Mouse (Mus musculus): Measurements from ENCODE around the gene Tnfrsf9.
A peak's percentile ranks its signal among the peaks of the same experiment; 100 is the strongest.
"Not testable (repeated sequence)": the region's sequence is repeated elsewhere in the genome, so short reads cannot be mapped to it uniquely, and the experiment has no call there.

Tnfrsf9 gene

DNA sequence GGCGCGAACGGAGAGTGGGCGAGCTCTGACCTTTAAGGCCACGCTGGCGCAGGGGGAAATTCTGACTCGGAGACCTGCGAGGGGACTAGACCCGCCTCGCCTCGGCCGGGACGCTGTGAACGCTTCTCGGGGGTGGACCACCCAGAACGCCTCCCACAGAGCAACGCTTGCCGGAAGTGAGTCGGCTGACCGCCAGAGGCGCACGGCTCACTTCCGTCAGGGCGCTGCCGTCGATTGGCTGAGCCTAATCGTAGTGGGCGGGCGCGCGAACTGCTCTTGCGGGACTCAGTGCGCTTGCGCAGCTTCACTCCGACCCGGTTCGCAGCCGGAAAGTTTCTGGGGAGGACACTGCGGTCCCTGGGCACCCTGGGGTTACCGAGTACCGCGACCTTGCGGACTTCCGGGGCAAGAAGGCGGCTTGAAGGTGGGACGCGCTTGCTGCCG, at the start of gene Tnfrsf9, which contains the start of gene Park7:
Gene Tnfrsf9 (plus strand): TSS at position 273 of the 444 bp plus-strand sequence.
Gene Park7 (minus strand): TSS at position 148 of the 444 bp plus-strand sequence.
- peak; percentile 85 to 93 for DNase-seq (ENCODE audit: low spot score in 2 of 2)

DNA sequence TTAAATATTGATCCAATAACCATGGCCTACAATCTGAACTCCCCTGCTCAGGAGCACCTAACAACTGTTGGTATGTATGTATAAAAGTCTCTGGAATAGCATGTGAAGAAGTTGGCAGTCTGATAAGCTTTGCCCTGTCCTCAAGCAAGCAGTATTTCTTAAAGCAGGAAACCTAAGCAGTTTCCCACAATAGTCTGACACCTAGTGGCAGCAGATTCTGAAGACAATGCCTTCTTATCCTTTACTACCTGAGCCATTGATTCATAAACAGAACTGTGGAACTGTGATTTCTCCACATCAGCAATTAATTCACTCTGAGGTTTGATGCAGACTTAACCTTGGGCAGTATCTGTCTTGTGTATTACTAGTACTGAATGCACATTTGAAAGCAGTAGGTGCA, 49.0 kb upstream of the Tnfrsf9 start:
- DNase-seq (ENCODE audit: low spot score in 2 of 2), result no peak

DNA sequence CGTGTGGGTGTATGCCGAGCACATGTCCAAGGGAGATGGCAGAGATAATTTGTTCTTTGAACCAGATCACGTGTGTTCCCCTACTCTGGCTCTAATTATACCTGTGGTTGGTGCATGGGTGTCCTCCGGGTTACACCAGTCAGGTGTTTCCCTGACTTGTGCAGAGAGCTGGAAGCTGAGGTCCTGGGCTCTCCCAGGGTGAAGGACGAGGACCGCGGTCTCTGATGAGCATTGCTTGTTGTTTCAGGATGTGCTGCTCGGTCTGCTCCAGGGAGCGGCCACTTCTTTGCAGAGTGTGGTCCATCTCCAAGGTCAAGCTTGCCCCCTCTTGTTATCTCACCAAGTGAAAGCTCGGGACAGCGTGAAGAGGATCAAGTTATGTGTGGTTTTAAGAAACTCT, 48.3 kb upstream of the Tnfrsf9 start:
- DNase-seq (ENCODE audit: low spot score in 2 of 2), result no peak

DNA sequence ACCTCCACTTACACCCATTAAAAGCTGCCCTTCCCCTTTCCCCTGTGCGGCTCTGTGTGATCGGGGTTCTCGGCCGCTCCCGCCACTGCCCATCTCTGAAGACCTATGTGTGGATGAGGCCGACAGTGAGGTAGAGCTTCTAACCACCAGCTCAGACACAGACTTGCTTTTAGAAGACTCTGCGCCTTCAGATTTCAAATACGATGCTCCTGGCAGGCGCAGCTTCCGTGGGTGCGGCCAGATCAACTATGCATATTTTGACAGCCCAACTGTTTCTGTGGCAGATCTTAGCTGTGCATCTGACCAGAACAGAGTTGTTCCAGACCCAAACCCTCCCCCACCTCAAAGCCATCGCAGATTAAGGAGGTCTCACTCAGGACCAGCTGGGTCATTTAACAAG, 47.9 kb upstream of the Tnfrsf9 start:
- DNase-seq (ENCODE audit: low spot score in 2 of 2), result no peak

DNA sequence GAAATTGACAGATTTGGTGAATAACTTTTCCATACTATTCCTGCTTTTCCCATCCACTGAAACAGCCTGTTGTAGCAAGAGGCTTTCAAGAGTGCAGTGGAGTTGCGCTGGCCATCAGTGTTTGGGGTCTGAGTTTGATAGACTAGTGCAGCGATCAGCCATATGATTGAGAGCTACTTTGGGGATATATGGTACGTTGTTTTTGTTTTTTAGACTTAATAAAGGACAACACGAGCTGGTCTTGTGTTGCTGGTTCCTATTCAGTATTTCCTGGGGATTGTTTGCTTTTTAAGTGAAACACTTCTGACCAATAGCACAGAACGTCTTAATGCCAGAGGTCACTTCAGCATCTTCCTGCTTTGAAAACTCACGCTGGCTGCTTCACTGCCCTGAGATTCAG, 46.2 kb upstream of the Tnfrsf9 start:
- no peak for DNase-seq (ENCODE audit: low spot score in 2 of 2)

DNA sequence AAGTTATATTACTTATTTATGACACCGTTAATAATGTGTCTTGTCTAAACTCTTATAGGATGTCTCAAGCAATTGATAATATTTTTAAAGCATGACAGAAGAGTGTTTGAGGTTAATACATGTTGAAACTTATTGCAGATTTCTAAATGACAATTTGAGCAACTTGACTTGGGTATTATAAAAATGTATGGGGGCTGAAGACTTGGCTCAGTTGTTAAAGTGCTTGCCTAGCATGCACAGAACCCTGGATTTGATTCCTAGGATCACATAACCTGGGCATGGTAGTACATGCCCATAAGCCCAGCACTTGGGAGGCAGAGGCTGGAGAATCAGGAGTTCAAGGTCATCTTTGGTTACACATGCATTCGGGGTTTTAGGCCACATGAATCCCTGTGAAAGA, 45.5 kb upstream of the Tnfrsf9 start:
- no peak for DNase-seq (ENCODE audit: low spot score in 2 of 2)

DNA sequence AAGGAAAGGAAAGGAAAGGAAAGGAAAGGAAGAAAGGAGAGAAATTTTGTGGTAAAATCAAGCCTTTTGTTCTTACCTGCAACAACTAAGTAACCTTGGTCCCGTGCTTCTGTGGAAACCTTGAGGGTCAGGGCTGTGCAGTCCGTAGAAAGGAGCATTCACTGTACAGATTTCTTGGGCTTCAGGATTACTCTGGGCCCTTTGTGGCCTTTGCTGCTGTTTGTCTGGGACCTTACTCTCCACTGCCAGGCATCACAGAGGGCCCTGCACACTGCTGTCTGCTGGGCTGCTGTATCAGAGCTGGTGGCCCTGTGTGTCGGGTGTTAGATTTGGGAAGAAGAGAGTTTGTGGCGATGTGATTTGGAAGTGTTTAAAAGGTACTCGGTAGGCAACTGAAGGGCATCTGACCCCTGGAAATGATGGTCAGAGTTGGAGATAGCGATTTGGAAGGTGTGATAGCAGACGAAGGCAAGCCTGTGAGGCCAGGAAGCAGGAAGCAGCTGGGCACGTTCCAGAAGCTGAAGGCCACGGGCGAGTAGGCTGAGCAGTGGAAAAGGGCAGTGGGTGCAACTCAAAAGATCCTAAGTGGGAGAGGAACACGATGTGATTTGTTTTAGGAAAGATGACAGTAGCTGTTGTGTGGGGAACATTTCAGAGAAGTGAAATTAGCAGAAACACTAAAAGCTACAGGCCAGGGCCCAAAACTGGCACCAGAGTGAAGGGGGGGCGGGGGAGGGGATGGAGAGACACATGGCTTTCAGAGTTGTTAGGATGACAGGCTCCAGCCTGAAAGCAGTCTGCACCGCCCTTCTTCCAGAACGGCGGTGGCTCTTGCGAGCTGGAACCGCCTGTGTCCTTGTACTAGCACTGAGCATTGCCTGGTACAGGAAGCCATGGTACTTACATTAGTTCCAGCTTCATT, 44.8 kb upstream of the Tnfrsf9 start:
- DNase-seq (ENCODE audit: low spot score in 2 of 2), result no peak

DNA sequence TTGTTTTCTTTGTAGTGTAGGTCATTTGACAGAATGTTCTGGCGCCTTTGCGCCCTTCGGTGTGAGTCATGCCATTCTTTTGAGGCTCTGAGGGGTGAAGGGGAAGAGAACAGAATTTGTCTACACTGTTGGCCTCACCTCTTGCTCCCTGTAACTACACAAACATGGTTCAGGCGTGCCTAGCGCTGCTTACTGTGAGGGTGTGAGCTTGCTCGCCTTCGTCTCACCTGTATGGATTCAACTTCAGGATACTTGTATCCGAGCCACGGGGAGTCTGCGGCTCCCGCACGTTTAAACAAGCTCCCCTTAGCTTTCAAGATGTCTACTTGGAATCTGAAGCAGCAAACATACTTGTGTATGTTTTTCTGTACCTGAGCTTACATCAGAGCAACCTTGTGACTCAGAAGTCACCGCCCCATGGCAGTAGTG, 43.4 kb upstream of the Tnfrsf9 start:
- no peak for DNase-seq (ENCODE audit: low spot score in 2 of 2)

DNA sequence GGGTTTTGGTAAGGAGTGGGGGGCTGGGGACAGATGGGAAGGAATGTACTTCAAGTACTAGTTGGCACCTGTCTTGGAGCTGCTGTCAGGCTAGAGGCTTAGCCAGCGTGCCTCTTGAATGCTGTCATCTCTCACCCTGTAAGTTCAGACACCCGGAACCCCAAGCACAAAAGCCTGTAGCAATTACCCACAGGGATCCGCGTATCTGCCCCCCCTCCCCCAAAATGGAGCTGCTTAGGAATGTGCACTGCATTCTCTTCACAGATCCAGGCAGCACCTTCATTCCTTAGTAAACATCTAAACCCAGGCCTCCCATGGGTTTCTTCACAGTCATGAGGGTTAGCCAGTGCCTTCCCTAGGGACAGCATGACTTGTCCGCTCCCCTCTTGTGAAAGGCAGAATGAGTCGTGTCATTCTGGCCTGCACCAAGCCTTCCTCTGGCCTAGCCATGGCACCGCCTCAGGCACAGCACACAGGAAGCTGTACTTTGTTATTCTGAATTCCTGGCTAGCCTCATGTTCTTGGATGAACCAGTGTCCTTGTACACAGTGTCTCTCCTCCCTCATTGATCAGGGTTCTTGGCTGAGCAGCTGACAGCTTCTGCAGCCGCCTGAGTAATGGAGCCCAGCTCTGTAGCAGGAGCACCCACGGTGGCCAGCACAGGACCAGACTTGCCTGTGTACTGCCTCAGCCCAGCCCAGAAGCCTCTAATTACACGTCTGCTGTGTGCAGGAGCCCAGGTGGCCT, 42.8 kb upstream of the Tnfrsf9 start:
- DNase-seq (ENCODE audit: low spot score in 2 of 2), result no peak

DNA sequence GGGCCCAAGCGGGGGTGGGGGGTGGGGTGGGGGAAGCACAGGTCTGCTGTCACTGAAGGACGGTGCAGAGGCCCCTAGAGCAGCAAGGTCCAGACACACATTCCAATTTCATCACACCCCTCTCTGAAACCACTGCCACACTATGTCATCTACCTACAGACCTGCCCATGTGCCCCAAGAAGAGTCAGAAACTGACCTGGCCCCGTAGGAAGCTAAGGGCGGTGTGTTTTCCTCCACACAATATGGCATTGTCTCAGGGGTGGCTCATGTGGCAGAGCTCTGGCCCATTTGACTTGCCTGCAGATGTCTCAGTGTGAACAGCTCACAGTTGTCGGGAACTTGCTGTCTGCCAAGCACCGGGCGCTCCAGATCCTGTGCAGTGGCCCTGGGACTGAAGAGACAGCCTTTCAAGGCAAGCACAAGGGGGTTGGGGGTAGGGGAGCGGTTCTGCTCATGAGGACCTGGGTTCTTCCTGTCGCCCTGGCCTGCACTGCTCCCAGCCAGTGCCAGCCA, 42.2 kb upstream of the Tnfrsf9 start:
- DNase-seq (ENCODE audit: low spot score in 2 of 2), result no peak

DNA sequence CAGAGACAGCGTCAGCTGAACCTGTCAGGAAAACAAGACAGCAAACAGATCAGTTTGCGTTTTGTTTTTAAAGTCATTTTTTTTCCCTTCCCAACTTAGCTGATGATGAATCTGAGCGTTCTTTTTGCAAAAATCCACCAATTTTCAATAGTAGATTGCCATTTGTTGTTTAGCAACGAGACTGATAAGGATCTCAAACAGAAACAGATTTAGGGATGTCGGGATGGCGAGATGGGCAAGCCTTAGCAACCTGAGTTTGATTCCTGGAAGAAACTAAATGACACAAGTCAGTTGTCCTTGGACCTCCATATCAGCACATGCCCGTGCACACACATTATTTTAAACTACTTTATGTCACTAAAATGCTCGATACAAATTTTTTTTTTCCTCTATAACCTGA, 41.7 kb upstream of the Tnfrsf9 start:
- DNase-seq (ENCODE audit: low spot score in 2 of 2), result no peak

DNA sequence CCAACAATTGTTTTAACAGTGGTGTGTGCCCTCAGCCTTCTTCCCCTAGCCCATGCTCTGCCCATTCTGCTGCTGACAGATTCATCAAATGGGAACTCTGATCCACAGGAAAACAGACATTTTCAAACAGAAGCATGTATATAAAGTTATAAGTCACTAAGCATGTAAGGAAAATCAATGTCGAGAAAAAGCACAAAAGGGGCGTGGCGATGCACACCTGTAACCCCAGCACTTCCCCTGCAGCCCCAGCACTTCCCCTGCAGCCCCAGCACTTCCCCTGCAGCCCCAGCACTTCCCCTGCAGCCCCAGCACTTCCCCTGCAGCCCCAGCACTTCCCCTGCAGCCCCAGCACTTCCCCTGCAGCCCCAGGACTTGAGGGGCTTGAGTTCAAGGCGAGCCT, 39.9 kb upstream of the Tnfrsf9 start:
- not testable (repeated sequence) for DNase-seq (ENCODE audit: low spot score in 2 of 2)

DNA sequence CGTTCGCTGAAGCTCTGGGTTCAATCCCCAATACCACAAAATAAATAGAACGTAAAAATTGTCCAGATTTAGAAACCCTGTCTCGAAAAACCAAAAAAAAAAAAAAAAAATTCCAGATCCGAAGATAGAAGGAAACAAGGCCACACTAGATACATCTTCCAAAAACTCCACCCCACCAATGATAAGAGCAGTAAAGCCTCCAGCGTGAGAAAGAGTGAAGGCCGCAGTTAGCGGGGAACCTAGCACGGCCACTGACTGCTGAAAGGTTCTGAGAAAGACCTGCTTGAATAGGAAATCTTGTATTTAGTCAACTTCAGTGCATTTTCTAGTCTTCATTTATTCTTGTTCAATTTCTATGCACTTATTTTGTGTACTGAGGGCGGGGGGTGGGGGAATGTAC, 39.0 kb upstream of the Tnfrsf9 start:
- DNase-seq (ENCODE audit: low spot score in 2 of 2), result no peak

DNA sequence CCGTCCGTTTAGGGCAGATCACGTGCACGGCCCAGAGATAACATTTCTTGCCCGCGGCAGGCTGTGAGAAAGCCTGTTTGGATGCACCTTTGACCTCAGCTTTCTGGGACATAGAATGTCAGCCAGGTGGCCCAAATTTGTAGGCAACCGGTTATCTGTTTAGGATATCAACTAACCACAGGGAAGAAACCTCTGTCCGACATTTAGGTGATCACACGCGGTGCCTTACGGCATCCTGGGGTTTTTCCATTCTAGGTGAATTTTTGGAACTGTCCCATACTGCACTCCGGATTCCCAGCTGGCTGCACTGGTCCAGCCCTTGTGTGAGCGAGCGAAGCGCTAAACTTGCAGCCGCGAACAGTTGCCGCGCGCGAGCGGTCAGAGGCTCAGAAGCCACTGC, 34.7 kb upstream of the Tnfrsf9 start:
- no peak for DNase-seq (ENCODE audit: low spot score in 2 of 2)

DNA sequence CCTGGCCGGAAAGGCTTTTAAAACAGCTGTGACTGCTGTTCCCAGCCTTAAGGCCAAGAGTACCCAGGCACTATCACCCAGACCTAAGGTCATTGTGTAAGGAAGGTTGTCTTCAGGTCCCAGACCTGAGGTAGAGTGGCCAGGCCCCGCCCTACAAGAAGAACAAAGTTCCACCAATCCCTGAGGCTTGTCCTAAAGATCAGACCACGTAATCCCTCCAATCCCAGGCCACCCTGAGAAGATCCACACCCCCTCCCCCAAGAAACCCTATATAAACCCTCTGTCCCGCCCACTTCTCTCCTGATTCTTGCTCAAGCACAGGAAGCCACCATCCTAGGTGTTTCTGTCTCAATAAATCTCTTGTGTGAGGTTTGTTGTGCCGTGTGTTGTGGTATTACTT, 34.0 kb upstream of the Tnfrsf9 start:
- no peak for DNase-seq (ENCODE audit: low spot score in 2 of 2)

DNA sequence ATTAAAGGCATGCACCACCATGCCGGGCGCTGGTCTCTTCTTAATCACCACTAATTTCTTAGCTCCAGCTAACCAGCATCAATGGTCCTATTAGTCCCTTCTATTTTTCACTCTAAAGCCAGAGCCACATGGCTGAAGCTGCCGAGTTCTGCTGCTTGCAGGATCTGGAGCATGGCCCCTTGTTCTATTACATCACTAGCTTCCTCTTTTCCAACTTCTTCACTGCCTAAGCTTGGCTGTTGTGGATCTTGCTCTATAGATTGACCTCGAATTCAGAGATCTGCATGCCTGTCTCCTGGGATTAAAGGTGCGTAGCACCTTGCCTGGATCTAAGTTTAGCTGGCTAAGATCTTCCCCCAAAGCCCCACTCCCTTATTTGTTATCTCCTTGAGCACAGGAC, 31.7 kb upstream of the Tnfrsf9 start:
- no peak for DNase-seq (ENCODE audit: low spot score in 2 of 2)

DNA sequence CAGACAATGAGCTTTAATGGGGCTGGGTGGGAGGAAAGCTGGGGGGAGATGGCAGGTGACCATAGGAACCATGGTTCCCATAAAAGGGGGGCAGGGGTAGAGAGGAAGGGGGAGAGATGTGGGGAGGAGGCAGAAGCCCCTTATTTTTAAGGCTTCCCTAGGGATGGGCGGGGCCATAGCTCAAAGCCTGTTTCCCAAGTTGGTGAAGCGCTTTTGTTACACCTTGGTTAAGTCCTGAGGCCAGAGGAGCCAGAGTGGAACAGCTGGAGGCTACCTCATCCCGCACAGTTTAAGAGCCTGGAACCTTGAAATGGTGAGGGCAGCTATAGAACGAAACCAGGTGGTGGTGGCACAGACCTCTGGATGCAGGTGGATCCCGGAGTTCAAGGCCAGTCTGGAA, 26.5 kb upstream of the Tnfrsf9 start:
- no peak for DNase-seq (ENCODE audit: low spot score in 2 of 2)

DNA sequence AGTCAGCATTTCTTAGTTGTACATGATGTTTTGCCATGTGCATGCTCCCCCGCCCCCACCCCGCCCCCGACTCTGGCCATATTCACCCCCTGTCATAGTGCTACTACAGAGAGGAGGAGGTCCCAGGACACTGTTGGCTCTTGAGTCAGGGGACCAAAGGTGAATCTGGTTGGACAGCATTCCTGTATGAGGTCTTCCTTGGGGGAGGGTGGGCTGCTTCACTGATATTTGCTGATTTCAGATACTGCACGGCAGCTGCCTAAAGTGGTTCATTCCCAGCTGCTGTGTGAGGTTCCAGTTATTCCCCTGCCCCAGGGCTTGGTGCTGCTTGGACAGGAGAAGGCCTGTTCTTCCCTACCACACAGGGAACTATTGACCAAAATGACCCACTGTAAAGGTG, 25.9 kb upstream of the Tnfrsf9 start:
- DNase-seq (ENCODE audit: low spot score in 2 of 2), result no peak

DNA sequence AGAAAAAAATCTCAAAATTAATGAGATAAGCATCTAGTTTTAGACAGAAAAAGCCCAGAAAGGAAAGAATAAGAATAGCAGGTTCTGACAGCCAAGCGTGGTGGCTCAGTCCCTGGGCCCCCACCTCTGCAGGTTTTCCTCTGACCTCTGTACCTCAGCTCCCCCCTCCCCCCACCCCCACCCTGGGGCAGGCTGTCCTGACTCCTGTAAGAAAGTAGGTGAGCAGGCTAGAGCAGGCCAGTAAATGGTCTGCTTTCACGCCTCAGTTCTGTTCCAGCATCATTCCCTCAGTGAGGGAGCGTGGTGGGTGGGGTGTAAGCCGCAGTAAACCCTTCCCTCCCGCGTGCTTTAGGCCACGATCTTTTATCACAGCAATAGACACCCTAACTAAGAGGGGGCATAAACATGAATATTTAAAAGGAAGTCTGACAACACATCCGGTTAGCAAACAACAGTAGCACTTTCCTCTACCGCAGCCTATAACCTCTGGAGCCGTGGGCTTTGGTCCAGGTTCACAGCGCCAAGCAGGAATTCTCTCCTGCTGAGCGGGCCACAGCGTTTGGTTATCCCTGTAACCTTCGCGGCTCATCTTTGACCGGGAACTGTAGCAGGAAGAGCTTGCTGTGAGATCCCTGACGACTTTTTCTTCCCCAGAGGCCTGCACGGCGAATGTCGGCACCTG, 24.9 kb upstream of the Tnfrsf9 start:
- DNase-seq (ENCODE audit: low spot score in 2 of 2), result no peak

DNA sequence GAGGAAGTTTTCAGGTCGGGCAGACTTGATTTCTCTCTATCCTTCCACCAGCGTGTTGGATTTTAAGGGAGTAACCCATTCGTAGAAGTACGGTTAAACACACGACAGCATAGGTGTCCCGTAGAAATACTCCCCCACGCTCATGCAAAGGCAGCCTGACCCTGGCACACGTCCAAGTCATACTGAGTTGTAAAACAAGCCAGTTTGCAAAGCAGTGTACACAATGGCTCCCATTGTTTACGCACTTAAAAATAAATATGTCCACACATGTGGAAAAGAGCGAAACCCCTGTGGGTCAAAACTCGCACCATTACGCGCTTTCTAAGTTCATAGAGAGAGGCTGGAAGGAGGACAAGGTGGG, 24.4 kb upstream of the Tnfrsf9 start:
- no peak for DNase-seq (ENCODE audit: low spot score in 2 of 2)

DNA sequence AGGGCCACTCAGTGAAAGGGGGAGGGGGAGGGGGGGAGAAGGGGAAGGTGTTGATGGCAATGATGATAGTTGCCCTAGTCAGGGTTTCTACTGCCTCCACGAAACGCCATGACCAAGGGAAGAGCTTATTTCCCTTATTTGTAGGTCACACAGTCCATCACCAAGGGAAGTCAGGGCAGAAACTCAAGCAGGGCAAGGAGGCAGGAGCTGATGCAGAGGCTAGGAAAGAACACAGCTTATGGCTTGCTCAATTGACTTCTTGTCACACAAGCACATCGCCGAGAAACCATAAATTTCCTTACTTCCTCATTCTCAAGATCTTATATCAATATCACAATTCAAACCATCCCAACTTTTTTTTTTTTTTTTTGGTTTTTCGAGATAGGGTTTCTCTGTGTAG, 23.1 kb upstream of the Tnfrsf9 start:
- no peak for DNase-seq (ENCODE audit: low spot score in 2 of 2)

All from frontal cortex, postnatal 25 days (tissue).